Mouse (Mus musculus) hindbrain, embryonic 15.5 days (tissue): ENCODE measurements around the gene Glod4. TPM values are rescaled to one million over a fixed set of nuclear protein-coding genes. Genes with fewer than 3 reads are reported as not detected.
A peak's percentile ranks its signal among the peaks of the same experiment; 100 is the strongest.

ENCODE experiments used
- ATAC-seq: fragments of 200-750 bp; cut with Nextera tagmentation; 2 replicates; pipeline ENCODE4 v1.8.0; 2017; ENCODE audit warnings: low read depth, moderate number of reproducible peaks, moderate TSS enrichment; ENCODE audit not compliant: low FRiP score
- H3K27ac ChIP-seq: fragments of 300-500 bp; sonication (generic); replicated peaks from 2 replicates; pipeline ENCODE4 v1.5.1; 2015; ENCODE audit warnings: mild to moderate bottlenecking, inconsistent platforms
- H3K27me3 ChIP-seq: fragments of 300-500 bp; sonication (generic); 2 replicates; pipeline ENCODE4 v1.6.1; 2015; ENCODE audit warnings: control low read depth, inconsistent platforms
- H3K36me3 ChIP-seq: fragments of 300-500 bp; sonication (generic); 2 replicates; pipeline ENCODE4 v1.6.1; 2015; ENCODE audit warnings: control low read depth, inconsistent platforms
- H3K4me1 ChIP-seq: fragments of 300-500 bp; sonication (generic); replicated peaks from 2 replicates; pipeline ENCODE4 v1.6.1; 2015; ENCODE audit warnings: control low read depth, inconsistent platforms
- H3K4me2 ChIP-seq: fragments of 300-500 bp; sonication (generic); 2 replicates; pipeline ENCODE4 v1.6.1; 2015; ENCODE audit warnings: moderate library complexity, mild to moderate bottlenecking, inconsistent platforms
- H3K4me3 ChIP-seq: fragments of 300-500 bp; sonication (generic); 2 replicates; pipeline ENCODE4 v1.5.1; 2015; ENCODE audit warnings: mild to moderate bottlenecking, inconsistent platforms
- H3K9ac ChIP-seq: fragments of 300-500 bp; sonication (generic); 2 replicates; pipeline ENCODE4 v1.6.1; 2015; ENCODE audit warnings: inconsistent platforms
- H3K9me3 ChIP-seq: fragments of 300-500 bp; sonication (generic); 2 replicates; pipeline ENCODE4 v1.6.1; 2016; ENCODE audit warnings: control low read depth, inconsistent platforms
- WGBS: fragments of 180-500 bp; shearing (Covaris S2); methylation state at CpG from one replicate; pipeline ENCODE4 v1.1.7; 2015; 5-methylcytosine and 5-hydroxymethylcytosine counted together
- polyA plus RNA-seq: library from polyadenylated mRNA; unstranded; fragments of >200 nt; fragmentation: Nextera tagmentation; extraction: Ambion mirVana; gene quantifications from 2 replicates; pipeline ENCODE4 v1.2.1, GENCODE M21; 2015

The Glod4 gene
- polyA plus RNA-seq = 119 and 120 TPM in 2 replicates

DNA sequence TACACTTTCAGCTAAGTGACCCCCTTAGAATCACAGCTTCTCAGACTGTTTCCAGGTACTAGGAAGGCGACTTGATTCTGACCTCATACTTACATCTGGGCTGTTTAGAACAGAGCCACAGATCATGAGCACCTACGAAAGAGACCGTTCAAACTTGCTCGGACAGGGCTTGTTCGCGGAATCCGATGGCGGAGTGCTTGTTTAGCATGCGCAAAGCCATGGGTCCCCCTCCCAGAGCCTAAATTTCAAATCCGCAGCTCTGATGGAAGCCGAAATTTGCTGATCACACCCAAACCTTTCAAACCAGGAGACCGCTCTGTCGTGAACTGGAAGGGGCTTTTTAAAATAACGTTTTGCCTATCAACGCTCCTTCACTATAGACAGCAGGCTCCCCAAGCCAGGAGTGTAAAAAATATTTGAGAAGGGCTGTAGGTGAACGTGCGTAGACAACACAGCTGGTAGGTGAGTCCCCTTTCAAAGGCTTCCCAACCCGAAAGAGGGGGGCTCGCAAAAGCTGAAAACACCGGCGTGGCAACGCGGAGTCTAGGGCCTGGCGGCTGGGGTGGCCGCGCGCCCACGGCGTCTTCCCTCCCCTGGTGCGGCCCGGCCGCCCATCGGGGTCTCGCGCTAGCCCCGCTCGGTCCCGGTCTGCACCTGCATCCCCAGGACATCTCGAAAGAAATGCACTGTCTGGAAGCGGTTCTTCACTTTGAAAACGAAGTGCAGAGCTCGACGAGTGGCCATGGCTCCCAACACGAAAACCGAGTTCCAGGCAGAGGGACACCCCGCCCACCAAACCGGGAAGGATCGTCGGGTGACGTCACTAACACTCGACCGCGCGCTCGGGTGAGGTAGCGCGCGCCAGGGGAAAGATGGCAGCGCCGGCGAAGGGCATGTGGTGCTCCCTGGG lies at the start of gene Glod4, which contains the start of gene Mrm3:
Glod4 (minus strand) TSS at position 825 of the 910 bp plus-strand sequence.
Mrm3 (plus strand) TSS at position 815 of the 910 bp plus-strand sequence.
- ATAC-seq = peak; percentile 92
- WGBS = under 1% methylated on average over 61 of the region's 61 CpGs
- no peaks in the 10 kb centered on the region for H3K9me3 ChIP-seq

DNA sequence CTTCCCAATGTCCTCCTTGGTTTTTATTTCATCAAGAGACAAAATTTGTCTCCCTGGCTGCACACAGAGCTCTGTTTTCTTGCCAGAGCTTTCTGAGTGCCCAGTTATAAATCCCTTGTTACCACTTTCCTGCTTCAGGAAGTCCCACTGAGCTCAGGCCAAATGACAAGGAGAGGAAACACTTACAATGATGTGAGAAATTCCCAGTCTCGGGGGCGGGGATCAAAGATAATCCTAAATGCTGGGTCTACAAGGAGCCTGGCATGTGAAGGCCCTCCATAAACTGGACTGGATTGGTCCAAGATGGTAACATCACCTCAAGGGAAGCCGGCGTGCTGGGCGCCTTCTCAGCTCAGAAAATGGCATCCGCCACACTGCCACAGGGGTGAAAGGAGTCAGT lies 49.3 kb upstream of the Glod4 start:
- Histone ChIP-seq H3K4me1 (peaks cover 76% of the 10 kb centered on the region), H3K9ac (no peak overlapping the region), H3K9me3 (no peaks in the 10 kb centered on the region), H3K36me3 (no peaks in the 10 kb centered on the region), H3K27me3 (no peaks in the 10 kb centered on the region), H3K27ac (peak overlapping the region; percentile 35), H3K4me2 (no peak overlapping the region), H3K4me3 (no peak overlapping the region)
- ATAC-seq = no peak
- 68% methylated on average over 6 of the region's 6 CpGs for WGBS

More for the DNA sequence above, at the start of gene Glod4, which contains the start of gene Mrm3:
- H3K36me3 ChIP-seq = peaks cover 14% of the 10 kb centered on the region
- H3K9ac ChIP-seq = peak within 1 kb of the TSS; percentile 88
- peak within 1 kb of the TSS; percentile 88 for H3K27ac ChIP-seq
- peak within 1 kb of the TSS; percentile 82 for H3K4me2 ChIP-seq
- H3K4me1 ChIP-seq = peaks cover 34% of the 10 kb centered on the region
- H3K4me3 ChIP-seq = peak within 1 kb of the TSS; percentile 93
- H3K27me3 ChIP-seq = no peaks in the 10 kb centered on the region

- Histone ChIP-seq H3K9me3 (no peaks in the 10 kb centered on the region), H3K4me2 (no peak overlapping the region), H3K27me3 (no peaks in the 10 kb centered on the region), H3K36me3 (no peaks in the 10 kb centered on the region), H3K4me1 (peaks cover 76% of the 10 kb centered on the region), H3K9ac (no peak overlapping the region), H3K4me3 (no peak overlapping the region), H3K27ac (peak overlapping the region; percentile 35)
- ATAC-seq = no peak
- WGBS = 80% methylated on average over 15 of the region's 15 CpGs
Measured at GRCm38 (mm10) chr11:76292398-76292797, 48.9 kb upstream of the Glod4 start.

- Histone ChIP-seq H3K9me3 (no peaks in the 10 kb centered on the region), H3K27me3 (no peaks in the 10 kb centered on the region), H3K4me3 (no peak overlapping the region), H3K4me2 (no peak overlapping the region), H3K36me3 (no peaks in the 10 kb centered on the region), H3K9ac (no peak overlapping the region), H3K27ac (peak overlapping the region; percentile 35; the same call in 1 of the 2 replicates), H3K4me1 (peaks cover 80% of the 10 kb centered on the region)
- ATAC-seq = no peak
- 86% methylated on average over 4 of the region's 4 CpGs for WGBS
Measured at GRCm38 (mm10) chr11:76291960-76292359, 48.4 kb upstream of the Glod4 start.

- H3K4me2 ChIP-seq = no peak overlapping the region
- H3K9ac ChIP-seq = 0 out of 2 replicates have a peak overlapping the region, but pooled peaks have one; percentile 5
- peak overlapping the region; percentile 83 for H3K27ac ChIP-seq
- no peak overlapping the region for H3K4me3 ChIP-seq
- no peaks in the 10 kb centered on the region for H3K9me3 ChIP-seq
- peak; percentile 65 for ATAC-seq
- no peaks in the 10 kb centered on the region for H3K36me3 ChIP-seq
- WGBS = 9% methylated on average over 11 of the region's 11 CpGs
- H3K27me3 ChIP-seq = no peaks in the 10 kb centered on the region
- H3K4me1 ChIP-seq = peaks cover 73% of the 10 kb centered on the region
Measured at GRCm38 (mm10) chr11:76290367-76290766, 46.8 kb upstream of the Glod4 start.

DNA sequence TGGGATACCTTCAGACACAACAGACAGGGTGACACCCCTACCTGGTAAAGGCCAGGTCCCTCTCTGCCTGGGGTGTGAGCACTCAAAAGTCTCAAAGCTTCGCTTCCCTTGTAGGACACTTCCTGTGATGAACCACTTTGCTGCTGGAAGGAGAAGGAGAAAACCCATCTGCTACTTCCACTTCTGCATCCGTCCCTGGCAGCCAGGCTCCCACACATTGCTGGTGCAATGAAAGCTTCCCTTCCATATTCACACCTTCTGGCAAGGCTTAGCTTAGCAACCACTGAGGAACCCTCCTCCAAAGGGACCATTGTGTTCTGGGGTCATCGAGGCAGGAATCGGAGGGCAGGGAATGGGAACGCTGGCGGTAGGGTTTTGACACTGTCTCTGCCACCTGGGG lies 45.1 kb upstream of the Glod4 start:
- WGBS = 67% methylated on average over 6 of the region's 6 CpGs
- ATAC-seq = no peak
- H3K27me3 ChIP-seq = no peaks in the 10 kb centered on the region
- H3K9me3 ChIP-seq = no peaks in the 10 kb centered on the region
- H3K9ac ChIP-seq = no peak overlapping the region
- peaks cover 59% of the 10 kb centered on the region for H3K4me1 ChIP-seq
- no peak overlapping the region for H3K4me2 ChIP-seq
- no peaks in the 10 kb centered on the region for H3K36me3 ChIP-seq
- H3K27ac ChIP-seq = peak overlapping the region; percentile 51
- H3K4me3 ChIP-seq = no peak overlapping the region

GRCm38 (mm10) chr11:76287301-76287700 lies 43.8 kb upstream of the Glod4 start:
- H3K9me3 ChIP-seq = no peaks in the 10 kb centered on the region
- peaks cover 50% of the 10 kb centered on the region for H3K4me1 ChIP-seq
- H3K4me3 ChIP-seq = no peak overlapping the region
- no peak for ATAC-seq
- 43% methylated on average over 10 of the region's 10 CpGs for WGBS
- no peaks in the 10 kb centered on the region for H3K36me3 ChIP-seq
- H3K27me3 ChIP-seq = no peaks in the 10 kb centered on the region
- H3K27ac ChIP-seq = no peak overlapping the region; the same call in 1 of the 2 replicates
- no peak overlapping the region for H3K4me2 ChIP-seq
- no peak overlapping the region for H3K9ac ChIP-seq

DNA sequence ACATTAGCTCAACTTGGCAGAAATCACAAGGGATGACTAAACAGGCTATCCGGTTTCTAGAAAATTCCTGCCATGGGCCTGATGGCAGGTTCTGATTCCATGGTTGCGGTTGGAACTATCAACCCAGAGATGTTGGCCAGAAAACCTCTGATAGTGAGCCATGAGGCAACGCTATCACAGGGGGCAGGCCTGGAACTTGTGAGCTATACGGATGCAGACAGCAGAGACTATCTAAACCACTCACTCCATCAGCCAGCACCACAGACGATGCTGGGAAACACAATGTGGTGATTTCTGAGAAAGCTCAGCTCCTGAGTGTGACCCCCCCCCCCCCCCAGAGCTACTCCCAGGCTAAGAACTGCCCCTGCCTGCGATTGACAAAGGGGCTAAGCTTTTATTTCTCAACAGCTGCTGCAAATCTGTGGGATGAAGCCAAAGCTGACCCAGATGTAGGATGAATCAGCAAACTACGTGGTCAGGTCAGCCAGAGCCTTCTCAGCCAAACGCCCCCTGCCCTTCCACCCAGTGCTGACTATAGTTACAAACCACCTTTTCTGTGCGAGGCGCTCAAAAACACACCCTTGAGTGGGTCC lies 43.1 kb upstream of the Glod4 start:
- no peak overlapping the region for H3K9ac ChIP-seq
- 73% methylated on average over 10 of the region's 10 CpGs for WGBS
- no peak for ATAC-seq
- no peak overlapping the region for H3K27ac ChIP-seq
- H3K4me2 ChIP-seq = no peak overlapping the region
- no peak overlapping the region for H3K4me3 ChIP-seq
- peaks cover 44% of the 10 kb centered on the region for H3K4me1 ChIP-seq
- H3K27me3 ChIP-seq = no peaks in the 10 kb centered on the region
- no peaks in the 10 kb centered on the region for H3K9me3 ChIP-seq
- H3K36me3 ChIP-seq = no peaks in the 10 kb centered on the region

DNA sequence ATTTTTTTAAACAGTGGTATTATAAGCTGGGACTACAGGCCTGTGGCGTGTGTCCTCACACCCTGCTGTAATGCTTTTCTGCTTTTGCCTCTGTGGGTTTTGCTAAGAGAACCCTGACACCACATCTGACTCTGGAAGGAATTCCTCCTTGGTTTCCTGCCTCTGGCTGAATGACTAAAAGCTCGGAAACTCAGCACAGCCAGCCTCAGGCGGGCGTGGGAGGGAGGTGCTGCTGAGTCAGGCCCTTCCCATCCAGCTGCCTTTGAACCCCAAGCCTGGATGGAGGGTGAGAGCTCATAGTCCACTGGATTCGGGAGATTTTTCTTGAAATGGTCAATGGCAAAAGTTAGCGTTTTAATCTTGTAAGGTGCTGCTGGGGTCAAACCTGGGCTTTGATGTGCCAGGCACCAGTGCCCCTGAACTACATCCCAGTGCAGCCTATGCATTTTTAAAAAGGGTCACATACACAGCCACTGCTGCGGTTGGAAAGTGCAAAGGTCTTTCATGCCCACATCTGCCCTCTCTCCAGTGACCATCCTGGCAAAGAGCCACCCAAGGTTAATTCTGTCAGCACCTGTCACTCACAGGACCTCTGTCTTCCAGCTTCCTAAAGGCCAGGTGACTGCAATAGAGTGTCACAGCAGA lies 42.0 kb upstream of the Glod4 start:
- WGBS = 55% methylated on average over 7 of the region's 7 CpGs
- no peaks in the 10 kb centered on the region for H3K36me3 ChIP-seq
- no peaks in the 10 kb centered on the region for H3K9me3 ChIP-seq
- ATAC-seq = no peak
- H3K27ac ChIP-seq = no peak overlapping the region
- H3K4me2 ChIP-seq = no peak overlapping the region
- no peak overlapping the region for H3K9ac ChIP-seq
- H3K27me3 ChIP-seq = no peaks in the 10 kb centered on the region
- peaks cover 37% of the 10 kb centered on the region for H3K4me1 ChIP-seq
- H3K4me3 ChIP-seq = no peak overlapping the region

- Histone ChIP-seq H3K27me3 (no peaks in the 10 kb centered on the region), H3K9me3 (no peaks in the 10 kb centered on the region), H3K4me2 (no peak overlapping the region), H3K27ac (no peak overlapping the region), H3K9ac (no peak overlapping the region), H3K36me3 (no peaks in the 10 kb centered on the region), H3K4me3 (no peak overlapping the region), H3K4me1 (peaks cover 34% of the 10 kb centered on the region)
- ATAC-seq = no peak
- 96% methylated on average over 6 of the region's 6 CpGs for WGBS
Measured at GRCm38 (mm10) chr11:76283841-76284240, 40.3 kb upstream of the Glod4 start.

GRCm38 (mm10) chr11:76279971-76280370 lies 36.4 kb upstream of the Glod4 start:
- no peak overlapping the region for H3K4me3 ChIP-seq
- H3K4me1 ChIP-seq = peaks cover 19% of the 10 kb centered on the region
- H3K9ac ChIP-seq = no peak overlapping the region
- ATAC-seq = no peak
- no peaks in the 10 kb centered on the region for H3K36me3 ChIP-seq
- no peaks in the 10 kb centered on the region for H3K9me3 ChIP-seq
- H3K27me3 ChIP-seq = no peaks in the 10 kb centered on the region
- no peak overlapping the region for H3K4me2 ChIP-seq
- peak overlapping the region; percentile 62; the same call in 1 of the 2 replicates for H3K27ac ChIP-seq
- WGBS = 70% methylated on average over 2 of the region's 2 CpGs
